Mouse (Mus musculus): ENCODE data around the gene Wnk2.

Wnk2 gene

DNA sequence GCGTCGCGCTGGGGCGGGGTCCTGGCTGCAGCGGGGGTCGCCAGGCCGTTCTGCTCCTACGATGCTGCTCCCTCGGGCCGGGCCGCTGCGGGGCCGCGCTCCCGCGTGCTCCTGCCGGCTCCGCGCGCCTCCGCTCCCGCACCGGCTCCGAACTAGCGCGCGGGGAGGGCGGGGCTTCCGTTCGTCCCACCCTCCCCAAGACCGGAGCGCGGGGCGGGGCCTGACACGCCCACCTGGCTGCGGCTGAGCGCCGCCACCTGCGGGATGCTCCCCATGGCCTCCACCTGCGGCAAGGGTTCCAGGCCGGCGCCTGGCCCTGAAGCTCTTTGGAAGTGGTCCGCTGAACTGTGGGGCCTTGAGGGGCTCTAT is at the start of gene Wnk2:
TSS of gene Wnk2 (minus strand) at position 157 of the 369 bp plus-strand sequence.
- DNase-seq (ENCODE audit: low spot score in 2 of 2) = no peak

DNA sequence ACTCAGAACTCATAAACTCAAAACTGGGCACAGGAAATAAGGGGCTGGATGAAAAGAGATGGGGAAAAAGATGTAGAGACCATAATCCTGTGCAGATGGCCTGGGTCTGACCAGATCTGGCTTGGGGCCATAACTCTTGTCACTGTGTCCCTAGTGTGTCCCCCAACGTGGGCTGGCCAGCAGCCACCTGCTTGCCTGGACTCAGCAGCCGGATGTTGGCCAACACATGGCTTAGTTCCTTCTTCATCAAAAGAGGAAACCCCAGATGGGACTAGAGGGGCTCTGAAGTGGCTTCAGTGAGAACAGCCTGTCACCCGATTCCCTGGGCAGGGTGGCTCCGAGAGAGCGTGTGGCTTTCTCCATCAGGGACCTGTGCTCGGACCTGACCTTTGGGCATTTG is 49.0 kb upstream of the Wnk2 start:
- peak in 1 of 2 experiments; percentile 66 for DNase-seq (ENCODE audit: low spot score in 2 of 2)

- no peak for DNase-seq (ENCODE audit: low spot score in 2 of 2)
These were observed 48.4 kb upstream of the Wnk2 start for GRCm38 (mm10) chr13:49196211-49196610.

GRCm38 (mm10) chr13:49195651-49196050 is 47.8 kb upstream of the Wnk2 start:
- no peak for DNase-seq (ENCODE audit: low spot score in 2 of 2)

GRCm38 (mm10) chr13:49194811-49195210 is 47.0 kb upstream of the Wnk2 start:
- no peak for DNase-seq (ENCODE audit: low spot score in 2 of 2)

GRCm38 (mm10) chr13:49193650-49194049 is 45.8 kb upstream of the Wnk2 start:
- DNase-seq (ENCODE audit: low spot score in 2 of 2) = no peak

- DNase-seq (ENCODE audit: low spot score in 2 of 2) = no peak
These were observed 44.5 kb upstream of the Wnk2 start for GRCm38 (mm10) chr13:49192156-49192855.

- no peak for DNase-seq (ENCODE audit: low spot score in 2 of 2)
These were observed 43.8 kb upstream of the Wnk2 start for GRCm38 (mm10) chr13:49191673-49192035.

- no peak for DNase-seq (ENCODE audit: low spot score in 2 of 2)
These were observed 43.3 kb upstream of the Wnk2 start for GRCm38 (mm10) chr13:49190876-49191672.

- no peak for DNase-seq (ENCODE audit: low spot score in 2 of 2)
These were observed 42.4 kb upstream of the Wnk2 start for GRCm38 (mm10) chr13:49189970-49190870.

GRCm38 (mm10) chr13:49188966-49189360 is 41.1 kb upstream of the Wnk2 start:
- no peak for DNase-seq (ENCODE audit: low spot score in 2 of 2)

DNA sequence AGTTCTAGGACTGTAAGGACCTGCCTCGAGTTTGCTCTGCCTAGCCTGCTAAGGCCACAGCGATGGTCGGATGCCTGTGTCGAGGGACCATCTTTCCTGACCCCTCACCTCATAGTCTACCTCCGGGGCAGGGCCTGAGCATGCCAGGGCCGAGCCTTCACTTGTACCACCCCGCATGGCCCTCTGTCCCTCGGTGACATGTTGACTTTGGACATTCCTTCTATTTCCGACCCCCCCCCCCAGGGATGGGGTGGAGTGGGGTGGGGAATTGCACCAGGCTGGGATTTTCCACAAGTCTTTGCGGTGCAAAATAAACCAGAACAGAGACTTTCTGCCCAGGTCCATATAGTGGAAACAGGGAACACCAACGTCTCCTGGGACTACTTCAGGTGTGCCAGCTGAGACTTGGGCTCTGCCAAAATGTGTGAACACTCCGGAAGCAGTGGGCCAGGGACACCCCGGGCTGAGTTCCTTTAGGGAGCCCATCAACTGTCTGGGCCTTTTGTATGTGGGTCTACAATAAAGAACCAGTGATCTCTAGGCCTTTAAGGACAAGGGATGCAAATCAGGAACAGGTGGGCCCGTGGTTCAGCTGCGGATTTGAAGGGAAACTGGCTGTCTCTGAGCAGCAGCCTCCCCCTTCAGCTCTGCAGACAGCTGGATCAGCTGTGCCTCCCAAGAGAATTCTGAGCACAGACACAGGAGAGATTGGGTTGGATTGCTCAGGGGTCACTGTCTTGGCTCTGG is 40.6 kb upstream of the Wnk2 start:
- no peak for DNase-seq (ENCODE audit: low spot score in 2 of 2)

- peak; percentile 56 to 76 for DNase-seq (ENCODE audit: low spot score in 2 of 2)
These were observed 39.7 kb upstream of the Wnk2 start, which contains the start of gene Ninj1 for GRCm38 (mm10) chr13:49187288-49188218. Gene Ninj1, plus strand, starts transcription at chr13:49187485.

- DNase-seq (ENCODE audit: low spot score in 2 of 2) = no peak
These were observed 39.0 kb upstream of the Wnk2 start for GRCm38 (mm10) chr13:49186798-49187287.

DNA sequence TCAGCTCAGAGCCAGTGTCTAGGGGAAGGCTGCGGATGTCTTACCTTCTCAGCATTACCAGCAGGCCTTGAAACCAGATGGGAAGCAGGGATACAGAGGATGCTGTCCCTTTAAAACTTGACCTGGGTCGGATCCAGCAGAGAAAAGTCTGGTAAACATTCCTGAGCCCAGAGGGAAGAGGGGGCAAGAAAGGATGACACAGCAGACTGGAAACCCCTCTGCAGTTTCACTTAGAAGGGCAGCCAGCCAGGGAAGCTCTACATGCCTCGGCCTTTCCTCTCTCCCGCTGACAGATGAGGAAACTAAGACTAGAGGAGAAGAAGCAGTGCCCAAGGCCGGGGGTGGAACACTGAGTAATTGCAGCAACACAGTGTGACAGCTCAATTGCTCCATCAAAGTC is 35.8 kb upstream of the Wnk2 start:
- no peak for DNase-seq (ENCODE audit: low spot score in 2 of 2)

- DNase-seq (ENCODE audit: low spot score in 2 of 2) = no peak
These were observed 35.3 kb upstream of the Wnk2 start for GRCm38 (mm10) chr13:49183161-49183560.

- peak in 1 of 2 experiments; percentile 41 for DNase-seq (ENCODE audit: low spot score in 2 of 2)
These were observed 33.7 kb upstream of the Wnk2 start for GRCm38 (mm10) chr13:49181411-49181984.

- no peak for DNase-seq (ENCODE audit: low spot score in 2 of 2)
These were observed 32.9 kb upstream of the Wnk2 start for GRCm38 (mm10) chr13:49180691-49181090.

DNA sequence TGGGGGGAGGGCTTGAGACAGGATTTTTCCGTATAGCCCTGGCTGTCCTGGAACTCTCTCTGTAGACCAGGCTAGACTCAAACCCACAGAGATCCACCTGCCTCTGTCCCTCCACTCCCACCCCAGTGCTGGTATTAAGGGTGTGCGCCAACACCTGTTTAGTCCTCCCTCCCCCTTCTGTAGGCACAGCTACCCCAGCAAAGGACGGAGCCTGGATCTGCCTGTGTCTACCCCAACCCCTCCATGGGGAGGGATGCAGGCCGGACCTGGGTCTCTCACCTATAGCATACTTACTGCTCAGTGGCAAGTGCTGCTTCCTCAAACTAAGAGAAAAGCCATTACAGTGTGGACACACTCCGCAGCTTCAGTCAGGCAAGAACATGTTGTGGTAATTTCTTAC is 32.5 kb upstream of the Wnk2 start:
- DNase-seq (ENCODE audit: low spot score in 2 of 2) = no peak
